Mouse (Mus musculus) megakaryocyte, embryonic 14.5 days (primary cell): ENCODE results near the gene Xrra1.

Experiments
- FLI1 ChIP-seq: IDR thresholded peaks from 2 replicates; pipeline ENCODE4 v1.6.1; 2012; ENCODE audit warnings: low read length, inconsistent platforms, mixed read lengths
- GATA1 ChIP-seq: IDR thresholded peaks from 3 replicates; pipeline ENCODE4 v1.6.1; 2012; ENCODE audit warnings: mixed read lengths, low read length, inconsistent platforms, borderline replicate concordance

DNA sequence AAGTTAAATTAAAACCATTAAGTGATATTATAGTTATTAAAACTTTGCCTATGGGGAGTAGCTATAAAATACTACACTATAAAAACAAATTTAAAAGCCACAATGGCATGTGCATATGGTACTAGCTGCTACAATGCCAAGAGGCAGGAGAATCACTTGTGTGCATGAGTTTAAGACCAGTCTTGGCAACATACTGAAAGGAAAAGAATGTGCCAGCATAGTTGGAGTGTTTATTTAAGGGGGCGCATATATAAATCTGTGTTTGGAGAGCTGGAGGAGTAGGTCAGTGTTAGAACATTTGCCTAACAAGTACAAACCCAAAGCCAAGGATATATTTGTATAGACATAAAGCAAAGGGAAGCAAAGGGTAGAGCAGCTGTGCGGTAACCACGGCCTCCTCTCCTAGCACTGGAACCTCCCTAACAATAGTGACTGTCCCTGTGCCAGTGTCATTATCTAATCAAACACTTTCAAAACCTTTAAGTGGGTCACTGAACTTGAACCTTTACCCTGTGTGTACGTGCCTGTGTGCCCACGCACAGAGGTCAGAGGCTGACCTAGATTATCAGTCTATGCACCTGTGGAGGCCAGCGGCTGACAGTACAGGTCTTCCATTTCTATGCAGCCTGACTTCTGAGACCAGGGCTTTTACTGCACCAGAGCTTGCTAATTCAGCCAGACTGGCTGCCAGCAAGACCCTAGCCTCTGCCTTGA lies 21.4 kb upstream of the Xrra1 start:
- no peak for TF ChIP-seq GATA1
- no peak for TF ChIP-seq FLI1
